Mouse (Mus musculus): ENCODE measurements around the gene Frzb.
A peak's percentile ranks its signal among the peaks of the same experiment; 100 is the strongest.
"Not testable (repeated sequence)": the region's sequence is repeated elsewhere in the genome, so short reads cannot be mapped to it uniquely, and the experiment has no call there.

Gene Frzb

DNA sequence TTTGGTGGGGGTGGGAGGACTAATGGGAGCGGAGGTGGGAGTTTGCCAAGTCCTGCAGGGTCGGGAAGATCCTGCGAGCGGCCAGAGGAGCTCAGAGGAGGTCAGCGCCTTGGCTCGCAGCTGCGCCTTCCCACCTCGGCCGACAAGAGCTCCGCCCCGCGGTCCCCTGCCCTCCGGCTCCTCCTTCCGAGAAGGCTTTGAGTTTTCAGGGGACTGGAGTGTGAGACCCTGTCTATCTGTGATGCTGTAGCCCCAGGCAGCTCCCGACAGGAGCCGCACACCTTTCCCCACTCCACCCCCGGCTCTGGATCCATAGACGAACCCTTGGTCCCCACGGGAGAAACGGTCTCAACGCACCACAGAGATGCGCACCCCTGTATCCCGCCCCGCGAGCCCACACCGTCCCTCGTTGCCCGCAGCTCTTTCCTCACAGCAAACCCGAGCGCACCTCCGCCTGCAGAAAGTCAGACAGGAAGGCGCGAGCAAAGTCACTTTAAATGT is at the start of gene Frzb:
TSS of gene Frzb (minus strand) at position 335 of the 501 bp plus-strand sequence.
- DNase-seq = peak; percentile 54

DNA sequence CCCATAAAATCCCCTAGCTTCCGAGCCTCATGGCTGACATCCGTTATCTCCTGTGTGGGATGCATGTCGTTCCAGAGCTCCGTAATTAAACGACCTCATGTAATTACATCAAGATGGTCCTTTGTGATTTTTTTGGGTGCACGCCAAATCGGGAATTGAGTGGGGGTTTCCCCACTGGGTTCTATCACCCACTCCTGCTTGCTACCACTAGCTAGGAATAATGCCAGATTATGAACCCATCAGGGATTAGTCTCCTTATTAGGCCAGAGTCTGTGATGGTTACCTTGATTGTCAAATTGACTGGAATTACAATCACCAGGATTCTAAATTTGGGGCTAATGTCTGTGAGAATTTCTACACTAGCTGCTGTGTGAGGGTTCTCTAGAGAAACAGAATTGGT is 47.9 kb upstream of the Frzb start:
- DNase-seq = not testable (repeated sequence)

DNA sequence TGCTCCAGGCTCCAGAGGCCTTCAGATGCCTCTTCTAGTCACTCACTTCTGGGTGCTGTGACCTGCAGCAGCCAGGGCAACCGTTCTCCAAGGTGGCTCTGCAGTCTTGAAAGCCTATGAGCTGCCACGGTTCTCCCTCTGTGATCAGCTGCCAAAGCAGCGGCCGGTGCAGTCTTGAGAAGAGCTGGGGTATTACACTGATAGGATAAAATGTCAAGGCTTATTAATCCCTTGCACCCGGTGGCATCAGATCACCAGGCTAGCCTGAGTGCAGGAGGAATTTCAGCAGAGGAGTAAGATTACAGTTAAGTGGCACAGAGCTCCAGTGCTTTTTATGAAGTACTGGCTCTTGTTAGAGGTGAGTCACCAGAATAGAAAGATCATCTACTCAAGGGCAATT is 39.4 kb upstream of the Frzb start:
- DNase-seq = no peak

DNA sequence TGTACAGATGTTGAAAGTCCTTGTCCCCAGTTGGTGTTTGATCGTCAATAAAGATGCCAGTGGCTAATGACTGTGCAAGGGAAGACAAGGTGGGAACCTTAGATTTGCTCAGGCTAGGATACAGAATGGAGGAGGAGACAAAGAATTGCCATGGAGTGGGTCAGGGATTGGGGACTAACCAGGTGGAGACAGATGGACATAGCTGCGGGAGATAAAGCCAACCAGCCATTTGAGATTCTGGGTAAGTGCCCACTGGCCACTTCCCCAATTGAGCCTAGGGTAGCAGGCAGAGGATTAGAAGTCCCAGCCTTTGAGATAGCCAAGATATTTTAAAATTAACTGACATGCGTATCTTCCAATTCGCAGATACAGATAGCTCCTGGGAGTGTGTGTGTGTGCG is 37.5 kb upstream of the Frzb start:
- DNase-seq = peak; percentile 73

DNA sequence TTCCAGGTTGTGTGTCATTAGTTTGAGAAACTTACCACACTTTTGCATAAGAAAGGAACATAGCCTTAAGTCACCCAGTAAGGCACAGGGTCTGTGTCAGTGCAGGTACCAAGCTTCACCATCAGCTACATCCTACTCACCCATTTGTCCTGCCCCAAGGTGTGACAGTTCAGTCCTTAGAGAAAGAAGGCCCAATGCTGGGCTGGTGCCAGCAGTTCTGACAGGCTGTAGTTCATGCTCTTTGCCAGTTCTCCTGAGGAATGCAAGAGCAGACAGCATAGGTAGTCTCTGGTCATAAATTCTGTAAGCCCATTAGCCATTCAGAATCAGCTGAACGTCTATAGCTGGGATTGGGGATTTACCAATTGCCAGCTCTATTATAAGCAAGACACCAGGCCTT is 28.4 kb upstream of the Frzb start:
- no peak for DNase-seq

DNA sequence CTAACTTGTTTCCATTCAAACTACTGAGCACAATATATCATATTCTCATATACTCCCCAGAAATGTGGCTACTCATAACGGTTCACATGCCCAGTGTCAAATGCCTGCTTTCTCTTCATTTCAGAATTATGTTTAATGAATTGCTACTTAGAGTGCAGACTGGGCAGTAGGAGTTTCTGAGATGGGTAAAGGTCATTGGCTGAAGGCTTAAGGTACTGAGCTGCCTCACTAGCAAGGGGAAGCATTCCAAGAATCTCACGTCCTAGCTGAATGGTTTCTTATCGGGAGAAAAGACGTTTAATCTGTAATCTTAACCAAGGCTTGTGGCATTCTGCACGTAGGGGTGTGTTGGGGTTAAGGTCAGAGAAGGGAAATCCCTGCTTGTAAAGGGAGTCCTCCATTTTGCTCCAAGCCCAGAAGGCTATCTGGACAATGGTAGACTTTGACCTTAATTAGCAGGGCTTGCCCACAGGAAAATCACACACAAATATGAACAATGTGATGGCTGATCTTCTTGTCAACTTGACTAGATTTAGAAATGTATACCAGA is 26.9 kb upstream of the Frzb start:
- no peak for DNase-seq

DNA sequence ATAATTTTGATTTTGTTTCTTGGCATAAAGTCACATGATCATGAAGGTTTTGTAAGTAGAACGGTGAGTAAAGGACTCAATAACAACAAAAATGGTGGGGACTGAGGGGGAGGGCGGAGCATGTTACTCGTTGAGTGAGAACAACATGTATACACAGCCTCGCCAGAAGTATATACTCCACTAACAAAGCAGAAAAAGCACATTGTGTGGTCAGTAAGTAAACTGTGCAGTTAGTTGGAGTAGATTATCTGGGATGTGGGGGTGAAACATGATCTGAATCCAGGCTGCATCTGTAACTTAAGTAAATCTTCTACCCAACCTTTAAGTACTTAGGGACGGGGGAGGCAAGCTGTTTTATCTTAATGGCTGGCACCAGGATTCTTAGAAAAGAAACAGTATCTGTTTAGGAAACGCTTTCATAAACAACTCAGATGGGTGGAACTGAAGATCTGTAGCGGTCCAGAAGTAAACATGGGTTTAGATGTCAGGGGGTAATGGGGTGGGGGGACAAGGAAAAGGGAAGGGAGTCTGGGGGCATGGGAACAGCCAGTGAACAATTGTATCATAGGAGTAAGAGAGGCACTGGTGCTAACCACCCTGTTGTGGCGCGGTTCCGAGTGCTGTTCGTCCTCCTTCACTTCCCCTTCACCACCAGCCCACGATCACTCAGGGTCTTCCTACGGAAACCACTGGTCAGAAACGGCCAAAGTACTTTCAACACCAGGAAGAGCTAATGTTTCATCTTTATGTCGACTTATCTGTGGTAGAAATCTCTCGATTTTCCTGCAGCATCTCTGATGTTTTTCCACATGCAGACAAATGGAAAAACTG is 18.8 kb upstream of the Frzb start:
- no peak for DNase-seq

DNA sequence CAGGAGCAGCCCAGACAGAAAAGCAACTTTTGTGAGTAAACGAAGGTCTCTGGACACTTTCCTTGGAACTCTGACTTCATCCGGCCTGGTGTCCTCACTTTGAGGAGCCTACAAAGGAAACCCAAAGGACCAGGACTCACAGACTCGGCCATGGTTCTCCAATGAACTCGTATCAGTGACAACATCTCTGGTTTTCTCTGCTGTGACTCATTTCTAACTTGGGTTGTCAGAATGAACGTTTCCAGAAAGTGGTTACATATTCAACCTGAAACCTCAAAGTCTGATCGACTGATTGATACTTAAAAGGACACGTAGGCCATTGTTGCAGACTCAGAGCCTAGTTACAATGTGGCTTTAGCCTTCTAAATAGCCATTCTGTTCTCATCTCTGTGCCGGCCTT is 14.4 kb upstream of the Frzb start:
- no peak for DNase-seq

DNA sequence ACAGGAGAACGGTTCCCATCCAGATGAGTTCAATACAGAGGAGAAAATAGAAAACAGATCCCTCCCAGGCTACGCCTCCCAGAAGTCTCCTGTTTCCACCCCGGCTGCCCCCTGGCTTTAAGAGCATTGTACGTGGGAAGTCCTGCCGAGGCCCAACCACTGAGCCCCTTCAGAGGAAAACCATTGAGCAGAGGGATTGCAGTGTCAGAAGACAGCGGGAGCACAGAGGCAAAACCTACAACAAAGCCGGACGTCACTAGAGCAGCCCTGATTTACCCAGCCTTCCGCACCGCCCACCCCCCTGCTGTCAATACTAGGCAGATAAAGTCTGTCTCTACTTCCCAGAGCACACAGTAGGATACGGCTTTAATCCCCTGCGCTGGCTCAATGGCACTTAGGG is 806 bp upstream of the Frzb start:
- peak; percentile 10 for DNase-seq

DNA sequence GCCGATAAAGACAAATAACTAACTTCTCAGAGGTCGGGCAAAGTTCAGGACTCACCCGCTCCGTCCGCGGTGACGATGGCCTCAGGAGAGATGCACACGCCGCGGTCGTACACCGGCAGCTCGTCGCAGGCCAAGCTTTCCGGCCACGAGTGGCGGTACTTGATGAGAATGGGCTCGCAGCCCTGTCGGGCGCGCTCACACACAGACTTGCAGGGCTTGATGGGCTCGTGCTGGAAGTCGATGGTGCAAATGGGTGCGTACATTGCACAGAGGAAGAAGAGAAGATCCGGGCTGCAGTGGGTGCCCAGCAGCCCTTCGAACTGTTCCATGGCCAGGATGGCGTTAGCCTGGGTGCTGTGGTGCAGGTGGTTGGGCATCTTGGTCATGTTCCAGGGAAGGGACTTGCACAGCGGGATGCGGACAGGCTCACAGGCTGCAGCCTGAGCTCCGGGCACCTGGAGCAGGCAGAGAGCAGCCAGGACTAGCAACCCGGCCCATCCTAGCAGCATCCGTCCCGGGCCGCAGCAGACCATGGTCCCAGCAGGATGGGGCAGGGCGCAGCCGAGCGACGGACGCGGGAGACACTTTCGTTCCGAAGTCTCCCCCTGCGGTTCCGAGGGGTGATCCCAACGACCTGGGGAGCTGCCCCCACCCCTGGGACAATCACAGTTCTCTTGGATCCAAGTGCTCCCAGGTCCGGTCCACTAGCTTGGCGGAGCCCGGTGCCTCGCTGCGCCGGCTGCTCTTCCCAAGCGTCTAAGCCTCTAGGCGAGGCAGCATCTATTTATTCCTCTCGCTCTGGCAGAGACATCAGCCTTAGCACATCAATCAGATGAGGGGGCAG is 895 bp downstream of the Frzb start:
- peak; percentile 63 for DNase-seq

DNA sequence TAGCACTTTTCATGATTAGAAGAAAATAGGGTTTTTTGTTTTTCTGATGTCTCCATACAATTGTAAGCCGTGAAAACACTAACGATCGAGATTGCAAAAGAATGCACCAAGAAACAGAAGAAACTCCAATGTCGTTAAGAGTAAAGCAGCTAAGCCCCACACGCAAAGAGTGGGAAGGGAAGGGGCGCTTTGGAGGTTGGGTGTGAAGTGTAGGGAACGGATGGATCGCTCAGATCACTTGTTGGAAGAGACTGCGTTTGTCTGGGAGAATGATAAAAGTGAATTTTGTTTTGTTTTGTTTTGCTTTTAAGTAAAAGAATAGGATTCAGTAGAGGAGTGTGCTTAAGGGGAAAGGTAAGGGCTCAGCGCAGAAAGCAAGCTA is 1.5 kb downstream of the Frzb start:
- no peak for DNase-seq

DNA sequence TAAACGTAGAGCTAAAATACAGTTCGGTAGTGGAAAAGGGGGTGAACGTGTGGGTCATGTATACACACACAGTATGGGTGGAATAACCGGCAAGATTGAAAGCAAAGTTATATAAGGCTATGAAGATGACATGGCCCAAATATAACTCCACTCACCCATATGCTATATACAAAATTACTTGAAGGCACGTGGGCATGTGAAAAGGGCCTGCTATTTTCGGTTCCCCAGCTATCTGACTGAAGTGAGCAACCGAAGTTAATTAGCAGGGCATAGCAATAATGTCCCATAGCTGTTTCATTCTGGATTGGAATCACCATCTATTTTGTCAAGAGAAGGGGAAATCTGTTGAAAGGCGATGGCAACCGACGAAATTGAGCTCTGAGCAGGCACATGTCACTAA is 1.9 kb downstream of the Frzb start:
- DNase-seq = no peak

DNA sequence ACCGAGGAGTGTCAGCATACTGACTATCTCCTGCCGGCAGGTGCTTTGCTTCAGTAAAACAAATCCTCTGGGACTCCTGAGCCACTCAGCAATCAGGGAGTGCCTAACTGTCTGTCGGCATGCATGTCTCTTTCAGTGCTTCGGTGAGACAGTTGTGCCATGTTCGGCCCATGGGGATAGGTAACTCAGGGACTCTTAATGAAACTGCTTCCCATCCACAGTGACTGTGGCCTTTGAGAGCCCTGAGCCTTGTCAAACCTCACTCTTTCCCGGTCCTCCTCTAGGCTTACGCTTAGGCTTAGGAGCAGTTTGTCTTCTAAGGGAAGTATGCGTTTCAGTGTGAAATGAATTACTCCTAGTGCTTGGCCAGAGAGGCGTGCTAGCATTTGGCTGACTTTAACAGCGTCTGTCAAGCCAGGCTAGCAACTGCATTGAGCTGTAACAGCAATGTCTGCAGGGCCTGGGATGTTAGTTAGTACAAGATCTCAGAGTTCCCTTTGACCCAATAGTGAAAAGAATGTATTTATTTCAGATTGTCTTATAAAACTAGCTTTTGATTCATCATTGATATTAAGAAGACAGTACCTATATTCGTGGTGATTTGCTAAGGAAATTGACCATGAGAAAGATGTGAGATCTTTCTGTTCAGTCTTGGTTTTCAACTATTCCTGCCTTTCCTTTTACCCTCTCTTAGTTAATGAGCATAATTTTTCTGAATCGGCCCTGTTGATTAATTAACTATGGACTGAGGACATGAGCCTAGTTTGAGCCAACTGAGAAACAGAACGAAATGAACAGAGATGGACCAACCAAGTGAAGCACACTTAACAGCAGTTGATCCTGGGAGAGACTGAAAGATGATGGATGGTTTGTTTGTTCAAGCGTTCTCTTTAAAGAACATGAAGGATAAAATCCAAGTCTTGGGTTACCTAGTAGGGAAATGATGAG is 2.7 kb downstream of the Frzb start:
- DNase-seq = no peak

DNA sequence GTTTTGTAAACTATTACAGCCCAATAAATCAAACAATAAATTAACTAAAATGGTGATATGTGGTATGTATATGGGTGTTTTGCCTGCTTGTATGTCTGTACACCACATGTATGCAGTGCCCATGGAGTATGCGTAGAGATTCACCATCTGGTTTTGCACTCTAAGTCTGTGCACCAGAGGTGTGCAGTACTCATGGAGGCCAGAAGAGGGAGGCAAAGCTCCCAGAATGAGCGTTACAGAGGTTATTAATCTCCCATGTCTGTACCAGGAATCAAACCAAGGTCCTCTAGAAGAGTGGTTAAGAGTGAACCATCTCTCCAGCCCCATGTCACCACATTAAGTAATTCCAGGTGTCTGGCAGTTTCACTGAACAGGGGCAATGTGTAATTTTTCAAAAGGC is 3.5 kb downstream of the Frzb start:
- no peak for DNase-seq

DNA sequence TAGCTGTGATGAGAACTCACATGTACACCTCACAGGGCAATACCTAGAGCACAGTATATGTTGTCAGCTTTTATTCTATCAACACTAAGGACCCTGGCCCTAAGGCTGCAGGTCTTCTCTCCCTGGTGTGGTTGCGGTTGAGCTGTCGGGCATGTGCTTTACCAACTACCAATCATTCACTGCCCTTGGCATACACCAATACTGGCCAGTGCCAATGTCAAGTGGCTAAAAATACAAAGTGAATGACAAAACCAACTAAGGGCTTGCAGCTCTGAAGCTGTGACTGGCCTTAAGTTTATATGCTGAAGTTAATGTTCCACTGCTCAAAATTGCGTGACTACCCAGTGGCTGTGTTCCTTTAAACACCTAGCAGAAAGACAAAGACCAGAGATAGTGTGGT is 6.0 kb downstream of the Frzb start:
- no peak for DNase-seq

DNA sequence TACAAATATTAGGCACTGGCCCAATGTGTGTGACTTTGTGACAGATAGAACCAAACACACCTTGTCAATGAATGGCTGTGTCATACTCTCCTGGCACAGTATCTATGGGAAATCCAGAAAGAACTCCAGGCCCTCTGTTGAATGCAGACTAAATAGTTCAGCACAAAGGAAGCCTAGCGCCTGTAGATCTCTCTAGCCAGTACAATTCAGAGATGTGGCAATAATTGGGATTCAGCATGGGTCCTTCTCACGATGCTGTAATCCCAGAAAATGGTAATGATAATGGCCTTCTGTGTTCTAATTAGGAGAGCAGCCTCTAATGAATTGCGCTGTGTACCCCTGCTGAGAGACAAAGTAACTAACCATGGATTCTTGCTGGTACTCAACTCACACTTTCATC is 8.6 kb downstream of the Frzb start:
- DNase-seq = no peak

DNA sequence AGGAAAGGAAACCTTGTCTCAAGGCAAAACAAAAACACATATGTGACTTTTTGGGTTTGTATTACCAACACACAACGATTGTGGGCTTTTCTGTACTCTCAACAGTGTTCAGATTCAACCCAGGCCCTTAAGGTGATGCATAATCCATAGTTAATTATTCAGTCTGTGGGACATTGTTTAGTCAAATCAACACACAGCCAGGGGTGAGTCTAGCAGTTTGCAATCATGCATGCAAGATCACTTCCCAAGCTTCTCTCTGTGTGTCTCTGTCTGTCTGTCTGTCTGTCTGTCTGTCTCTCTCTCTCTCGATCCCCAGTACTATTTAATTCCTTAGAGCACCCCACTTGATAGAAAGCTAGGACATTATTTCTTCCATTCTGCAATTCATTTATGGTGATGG is 10.0 kb downstream of the Frzb start:
- no peak for DNase-seq

DNA sequence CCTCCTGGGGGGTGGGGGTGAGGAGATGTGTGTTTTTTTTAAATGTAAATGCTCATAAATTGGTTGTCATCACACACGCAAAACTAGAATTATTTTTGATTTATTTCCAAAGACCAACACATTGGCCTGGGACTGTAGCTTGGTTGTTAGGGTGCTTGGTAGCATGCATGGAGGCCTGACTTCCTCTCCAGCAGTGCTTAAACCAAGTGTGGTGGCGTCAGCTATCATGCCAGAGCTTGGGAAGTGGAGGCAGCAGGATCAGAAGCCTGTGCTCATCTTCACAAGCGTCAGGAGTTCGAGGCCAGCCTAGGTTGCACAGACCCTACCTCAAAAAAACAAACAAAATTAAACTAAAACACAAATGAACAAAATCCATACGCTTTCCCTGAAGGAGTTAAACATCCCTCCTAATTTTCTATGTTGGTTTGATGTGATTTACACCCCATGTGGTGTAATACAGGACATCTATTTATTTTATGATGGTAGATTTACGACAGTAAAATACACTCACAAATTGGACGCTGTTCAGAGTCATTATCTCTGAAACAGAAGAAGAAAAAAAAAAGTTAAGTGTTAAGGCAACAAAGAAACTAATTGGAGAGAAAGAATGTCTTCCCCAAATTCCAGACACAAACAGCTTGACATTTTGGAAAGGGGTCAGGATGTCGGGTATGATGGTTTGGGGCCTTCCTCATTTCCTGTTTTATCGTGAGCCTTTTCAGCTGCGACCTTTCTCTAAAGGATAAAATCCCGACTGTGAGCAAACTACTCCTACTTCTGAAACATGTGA is 12.4 kb downstream of the Frzb start:
- DNase-seq = no peak

DNA sequence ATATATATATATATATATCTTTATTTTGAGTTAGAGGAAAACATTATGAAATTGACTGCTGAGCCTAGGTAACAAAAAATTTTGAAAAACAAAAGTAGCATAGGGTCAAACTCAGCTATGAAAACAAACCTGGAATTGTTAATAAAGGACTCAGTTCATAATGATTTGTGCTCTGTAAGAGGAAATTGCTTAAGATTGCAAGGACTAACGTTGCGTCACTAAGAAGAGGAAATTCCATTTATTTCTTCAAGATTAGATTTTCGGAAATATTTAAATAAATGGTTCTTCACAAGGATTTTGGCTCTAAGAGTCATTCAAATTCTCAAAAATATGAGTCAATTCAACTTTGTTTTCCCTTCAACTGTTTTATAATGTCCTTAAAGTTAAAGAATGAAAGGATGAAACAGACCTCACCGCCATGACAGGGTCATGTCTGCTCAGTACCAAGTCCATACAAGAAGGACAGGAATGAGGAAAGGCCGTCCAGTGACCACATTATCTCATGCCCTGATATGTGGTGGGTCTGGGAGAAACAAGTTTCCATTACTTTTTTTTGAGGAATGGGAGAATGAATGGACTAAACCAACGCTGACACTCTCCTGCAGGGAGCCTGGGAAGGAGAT is 14.1 kb downstream of the Frzb start:
- no peak for DNase-seq

DNA sequence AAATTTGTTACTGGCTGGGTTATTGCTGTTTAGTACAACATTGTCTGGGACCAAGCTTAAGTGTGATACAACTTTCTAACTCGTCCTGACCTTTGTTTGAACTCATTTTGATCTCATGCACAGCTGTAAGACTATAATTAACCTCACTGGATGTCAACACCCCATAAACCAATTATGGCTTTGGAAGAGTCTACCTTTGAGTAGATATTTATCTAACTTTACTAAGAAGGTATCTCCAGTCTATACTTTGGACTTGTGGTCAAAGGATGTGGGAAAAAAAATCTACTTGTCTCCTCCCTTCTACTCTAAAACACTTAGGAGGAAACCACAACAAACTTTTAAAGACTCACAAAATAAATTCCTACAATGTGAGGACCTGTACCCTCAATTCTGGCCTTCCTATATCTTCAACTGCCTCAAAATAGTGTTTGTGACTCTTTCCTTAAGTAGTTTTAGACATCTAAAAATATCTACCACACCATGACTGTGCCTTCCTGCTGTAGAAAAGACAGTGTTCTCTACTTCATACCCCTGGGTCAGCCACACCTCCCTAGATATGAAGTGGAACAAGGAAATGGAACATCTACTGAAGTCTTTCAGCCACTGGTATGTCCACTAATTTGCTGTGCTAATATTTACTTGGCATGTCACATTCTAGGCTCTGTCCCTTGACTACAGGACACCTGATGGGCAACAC is 16.9 kb downstream of the Frzb start:
- no peak for DNase-seq

DNA sequence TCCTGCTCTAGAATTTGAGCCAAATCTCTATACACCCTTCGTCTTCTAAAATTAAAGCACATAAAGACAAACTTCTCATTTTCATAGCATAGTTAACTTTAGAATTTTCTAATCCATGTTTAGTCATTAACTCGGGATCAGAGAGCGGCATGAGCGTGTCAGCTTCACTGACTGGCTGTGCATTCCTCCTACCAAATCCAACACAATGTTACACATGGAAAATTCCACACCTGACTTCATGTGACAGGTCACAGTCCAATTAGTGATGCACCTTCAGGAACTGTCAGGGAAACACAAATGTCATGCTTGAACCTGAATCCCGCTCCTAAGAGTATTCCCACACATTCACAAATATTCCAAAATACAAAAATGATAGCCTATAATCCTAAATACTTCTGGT is 24.3 kb downstream of the Frzb start:
- DNase-seq = no peak

All from cerebellum, adult 9-11 months (tissue).